Comparison of ENCODE assay signal across 15 mouse cellular contexts in genomic region chr9:106076234-106076633, GRCm38 (mm10).
DNase-seq lines count a peak whose midpoint lies in the region; ATAC-seq lines count a peak whose summit lies in the region.
"Had no signal": no experiment of that assay in that cellular context is flagged by ENCODE, and none has a peak within 500 bp of the region (broad histone marks: within the 10 kb centered on the region; RNA-seq: fewer than 3 reads in every experiment).

No protein-coding gene starts in this region.

- DNase-seq in cerebellum, postnatal 4 days (ENCODE audit: low spot score in 2 of 2): no peak
- peak; percentile 59 for DNase-seq in right cerebral cortex, adult 18-20 months
- no peak for DNase-seq in right cerebral cortex, postnatal 14 days
- DNase-seq in cerebellum, postnatal 25 days: peak; percentile 64 to 78
- peak; percentile 35 for DNase-seq in telencephalon, adult 2 months (ENCODE audit: low read depth, low spot score)
- DNase-seq in thymus, postnatal 36 days: no peak
- DNase-seq in spleen, postnatal 10 days (ENCODE audit: low spot score in 2 of 2): no peak
- DNase-seq: gastrocnemius, postnatal 10 days; kidney, adult 9 months; liver, embryonic 13.5 days; thymus, postnatal 25 days had no signal

- ATAC-seq in cerebellum, adult (ENCODE audit: insufficient number of reproducible peaks, low FRiP score, low TSS enrichment): peak; percentile 69
- ATAC-seq: CD4-positive, CD25-positive, alpha-beta regulatory T cell, adult 4 months; forebrain, embryonic 15.5 days; inflammation-experienced regulatory T-cells, adult 6 months had no signal

Comparison
In these comparisons a context has a peak if more than half of its experiments do, and no peak if none do; other contexts are left out.
1. DNase-seq: peak in right cerebral cortex, adult 18-20 months (single experiment), cerebellum, postnatal 25 days (2 of 2) and telencephalon, adult 2 months (single experiment); none in cerebellum, postnatal 4 days (0 of 2), right cerebral cortex, postnatal 14 days (single experiment), thymus, postnatal 36 days (0 of 2) and spleen, postnatal 10 days (0 of 2).